Mouse (Mus musculus): ENCODE results near the gene Nfib. TPM values are rescaled to one million over a fixed set of nuclear protein-coding genes. Genes with fewer than 3 reads are reported as not detected.

Nfib gene
- polyA plus RNA-seq, 1 experiment from 2014 or later, result 26.7 TPM

DNA sequence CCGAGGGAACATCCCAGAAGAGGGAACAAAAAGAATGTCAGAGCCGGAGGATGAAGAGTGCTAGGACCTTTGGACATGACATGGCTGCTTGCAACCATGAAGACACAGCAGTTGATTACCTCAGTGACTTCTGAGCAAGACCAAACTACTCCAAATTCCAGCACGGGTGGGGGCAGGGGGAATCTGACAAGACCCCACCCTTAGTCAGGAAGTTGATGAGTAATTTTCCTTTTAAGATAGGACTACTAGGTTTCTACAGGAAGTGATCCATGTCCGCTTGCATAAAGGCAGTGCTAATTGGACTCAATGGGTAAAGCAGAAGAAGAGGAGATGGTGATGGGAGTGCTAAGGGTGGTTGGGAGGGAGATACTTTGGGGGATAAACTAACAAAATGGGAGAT, 279.3 kb downstream of the Nfib start:
- Histone ChIP-seq H3K36me3 (ENCODE audit: insufficient read depth, low read length) (no peaks in the 10 kb centered on the region), H3K27ac (ENCODE audit: low read length) (no peak overlapping the region), H3K9ac (replicated peaks; ENCODE audit: low read length) (no peak overlapping the region), H3K27me3 (ENCODE audit: insufficient read depth, low read length) (no peaks in the 10 kb centered on the region), H3K9me3 (ENCODE audit: low read length) (no peaks in the 10 kb centered on the region), H3K4me2 (replicated peaks; ENCODE audit: low read depth, low read length) (no peak overlapping the region), H3K4me3 (ENCODE audit: low read length) (no peak overlapping the region), H3K4me1 (ENCODE audit: insufficient read depth, low read length) (0 out of 2 replicates have a peak, but pooled peaks cover 2% of the 10 kb centered on the region)
- ATAC-seq (ENCODE audit: low FRiP score, low TSS enrichment), result no peak
- WGBS, result 87% methylated on average over 4 of the region's 4 CpGs

DNA sequence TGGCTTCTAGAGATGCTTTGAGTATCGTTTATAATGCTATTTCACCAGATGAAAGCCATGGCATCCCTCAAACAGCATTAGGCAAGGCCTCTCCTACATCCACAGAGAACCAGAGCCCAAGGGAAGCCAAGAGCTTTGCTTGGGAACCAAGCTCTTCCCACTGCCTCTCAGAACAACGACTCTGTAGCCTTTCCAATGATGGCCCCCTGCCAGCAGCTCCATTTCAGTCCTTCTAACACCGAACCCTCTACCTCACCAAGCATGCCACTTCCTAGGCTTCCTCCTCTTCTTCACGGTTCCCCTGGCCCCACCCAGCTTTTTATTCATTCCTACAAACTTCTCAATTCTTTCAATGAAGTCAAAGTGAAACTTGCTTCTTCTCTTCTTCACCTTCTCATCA, 287.3 kb downstream of the Nfib start:
- Histone ChIP-seq H3K4me3 (ENCODE audit: low read length) (no peak overlapping the region), H3K36me3 (ENCODE audit: insufficient read depth, low read length) (no peaks in the 10 kb centered on the region), H3K27me3 (ENCODE audit: insufficient read depth, low read length) (no peaks in the 10 kb centered on the region), H3K9me3 (ENCODE audit: low read length) (no peaks in the 10 kb centered on the region), H3K27ac (ENCODE audit: low read length) (no peak overlapping the region), H3K9ac (replicated peaks; ENCODE audit: low read length) (no peak overlapping the region), H3K4me2 (replicated peaks; ENCODE audit: low read depth, low read length) (no peak overlapping the region), H3K4me1 (ENCODE audit: insufficient read depth, low read length) (peaks cover 5% of the 10 kb centered on the region; the same call in 1 of the 2 replicates)
- WGBS, result 74% methylated on average over 4 of the region's 4 CpGs
- no peak for ATAC-seq (ENCODE audit: low FRiP score, low TSS enrichment)

- H3K27ac ChIP-seq (ENCODE audit: low read length), result no peak overlapping the region
- H3K4me1 ChIP-seq (ENCODE audit: insufficient read depth, low read length), result peaks cover 19% of the 10 kb centered on the region
- no peak for ATAC-seq (ENCODE audit: low FRiP score, low TSS enrichment)
These were observed 289.7 kb downstream of the Nfib start for GRCm38 (mm10) chr4:82415817-82416216.

DNA sequence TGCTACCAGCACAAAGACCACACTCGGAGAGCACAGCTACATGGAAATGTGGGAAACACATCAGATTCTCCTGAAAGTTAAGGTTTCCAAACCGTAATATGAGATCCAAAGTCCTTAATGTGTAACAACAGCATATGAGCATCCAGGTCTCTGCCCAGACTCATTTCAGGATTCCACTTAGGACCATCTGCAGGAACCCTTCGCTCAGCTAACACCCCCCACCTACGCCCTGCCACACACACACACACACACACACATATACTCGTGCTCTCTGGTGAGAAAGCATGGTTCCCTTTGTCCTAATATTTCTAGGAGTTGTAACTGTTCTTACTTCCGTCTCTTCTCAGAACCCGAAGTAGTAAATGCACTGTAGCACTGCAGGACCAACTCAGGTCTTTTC, 292.9 kb downstream of the Nfib start:
- Histone ChIP-seq H3K4me3 (ENCODE audit: low read length) (no peak overlapping the region), H3K4me1 (ENCODE audit: insufficient read depth, low read length) (peaks cover 32% of the 10 kb centered on the region), H3K9me3 (ENCODE audit: low read length) (no peaks in the 10 kb centered on the region), H3K36me3 (ENCODE audit: insufficient read depth, low read length) (no peaks in the 10 kb centered on the region), H3K27ac (ENCODE audit: low read length) (peak overlapping the region; percentile 58), H3K27me3 (ENCODE audit: insufficient read depth, low read length) (no peaks in the 10 kb centered on the region), H3K4me2 (replicated peaks; ENCODE audit: low read depth, low read length) (no peak overlapping the region), H3K9ac (replicated peaks; ENCODE audit: low read length) (no peak overlapping the region)
- WGBS, result 67% methylated on average over 7 of the region's 7 CpGs
- ATAC-seq (ENCODE audit: low FRiP score, low TSS enrichment), result no peak

More at GRCm38 (mm10) chr4:82415817-82416216, 289.7 kb downstream of the Nfib start:
- Histone ChIP-seq H3K27me3 (ENCODE audit: insufficient read depth, low read length) (no peaks in the 10 kb centered on the region), H3K4me3 (ENCODE audit: low read length) (no peak overlapping the region), H3K4me2 (replicated peaks; ENCODE audit: low read depth, low read length) (no peak overlapping the region), H3K36me3 (ENCODE audit: insufficient read depth, low read length) (no peaks in the 10 kb centered on the region), H3K9me3 (ENCODE audit: low read length) (no peaks in the 10 kb centered on the region), H3K9ac (replicated peaks; ENCODE audit: low read length) (no peak overlapping the region)
- whole genome bisulfite sequencing, result 74% methylated on average over 4 of the region's 4 CpGs

GRCm38 (mm10) chr4:82411965-82412364, 293.6 kb downstream of the Nfib start:
- Histone ChIP-seq H3K4me2 (replicated peaks; ENCODE audit: low read depth, low read length) (no peak overlapping the region), H3K36me3 (ENCODE audit: insufficient read depth, low read length) (no peaks in the 10 kb centered on the region), H3K27ac (ENCODE audit: low read length) (peak overlapping the region; percentile 58), H3K4me3 (ENCODE audit: low read length) (no peak overlapping the region), H3K4me1 (ENCODE audit: insufficient read depth, low read length) (peaks cover 36% of the 10 kb centered on the region), H3K9me3 (ENCODE audit: low read length) (no peaks in the 10 kb centered on the region), H3K27me3 (ENCODE audit: insufficient read depth, low read length) (no peaks in the 10 kb centered on the region), H3K9ac (replicated peaks; ENCODE audit: low read length) (no peak overlapping the region)
- ATAC-seq (ENCODE audit: low FRiP score, low TSS enrichment), result no peak
- WGBS, result 30% methylated on average over 5 of the region's 5 CpGs

DNA sequence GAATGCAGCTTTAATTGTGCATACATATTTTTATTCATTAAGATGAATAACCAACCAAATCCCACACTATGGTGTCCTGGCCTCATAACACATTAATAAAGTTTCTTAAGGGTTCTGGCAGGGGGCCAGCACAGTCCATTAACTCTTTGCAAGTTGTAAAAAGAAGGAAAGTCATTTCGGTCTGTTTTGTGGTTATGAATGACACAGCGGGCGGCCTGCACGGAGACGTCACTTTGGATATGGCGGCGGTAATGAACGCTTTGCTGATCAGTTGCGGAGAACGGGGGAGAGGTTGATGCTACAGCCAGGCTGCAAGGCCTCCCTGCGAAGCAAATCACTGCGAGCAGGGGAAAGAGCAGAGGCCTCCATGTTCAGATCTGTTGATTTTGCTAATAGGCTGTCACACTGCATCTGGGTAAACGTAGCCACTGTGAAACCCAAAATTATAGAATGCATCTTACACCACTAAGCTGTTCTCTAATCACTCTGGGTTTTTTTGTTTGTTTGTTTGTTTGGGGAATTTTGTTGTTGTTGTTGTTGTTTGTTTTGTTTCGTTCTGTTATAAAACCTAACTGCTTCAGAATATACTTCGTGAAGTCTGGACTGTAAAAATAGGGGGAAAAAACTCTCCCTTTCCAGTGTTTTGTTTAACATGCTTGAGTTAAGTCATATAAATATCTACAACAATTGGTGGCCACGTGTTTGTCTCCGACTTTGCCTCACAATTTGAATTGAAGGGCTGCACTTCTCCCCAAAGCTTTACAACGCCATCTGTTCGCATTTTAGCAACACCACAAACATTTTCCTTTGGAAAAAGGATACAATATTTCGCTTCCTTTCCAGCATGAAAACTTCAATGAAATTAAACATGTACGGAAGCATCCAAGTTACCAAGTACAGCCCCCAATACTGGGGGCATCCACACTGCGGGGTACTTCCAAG, 296.8 kb downstream of the Nfib start:
- 56% methylated on average over 22 of the region's 22 CpGs for WGBS
- H3K27ac ChIP-seq (ENCODE audit: low read length), result no peak overlapping the region
- H3K4me3 ChIP-seq (ENCODE audit: low read length), result no peak overlapping the region
- ATAC-seq (ENCODE audit: low FRiP score, low TSS enrichment), result no peak
- no peaks in the 10 kb centered on the region for H3K36me3 ChIP-seq (ENCODE audit: insufficient read depth, low read length)
- H3K27me3 ChIP-seq (ENCODE audit: insufficient read depth, low read length), result no peaks in the 10 kb centered on the region
- H3K9ac ChIP-seq (replicated peaks; ENCODE audit: low read length), result 0 out of 2 replicates have a peak overlapping the region, but pooled peaks have one; percentile 3
- H3K4me2 ChIP-seq (replicated peaks; ENCODE audit: low read depth, low read length), result peak overlapping the region; percentile 36
- H3K9me3 ChIP-seq (ENCODE audit: low read length), result no peaks in the 10 kb centered on the region
- H3K4me1 ChIP-seq (ENCODE audit: insufficient read depth, low read length), result peaks cover 42% of the 10 kb centered on the region

- Histone ChIP-seq H3K27me3 (ENCODE audit: insufficient read depth, low read length) (no peaks in the 10 kb centered on the region), H3K9ac (replicated peaks; ENCODE audit: low read length) (no peak overlapping the region), H3K27ac (ENCODE audit: low read length) (no peak overlapping the region), H3K36me3 (ENCODE audit: insufficient read depth, low read length) (no peaks in the 10 kb centered on the region), H3K4me3 (ENCODE audit: low read length) (no peak overlapping the region), H3K9me3 (ENCODE audit: low read length) (no peaks in the 10 kb centered on the region), H3K4me2 (replicated peaks; ENCODE audit: low read depth, low read length) (no peak overlapping the region), H3K4me1 (ENCODE audit: insufficient read depth, low read length) (peaks cover 27% of the 10 kb centered on the region)
- 70% methylated on average over 6 of the region's 6 CpGs for WGBS
- no peak for ATAC-seq (ENCODE audit: low FRiP score, low TSS enrichment)
These were observed 299.0 kb downstream of the Nfib start for GRCm38 (mm10) chr4:82406511-82406910.

DNA sequence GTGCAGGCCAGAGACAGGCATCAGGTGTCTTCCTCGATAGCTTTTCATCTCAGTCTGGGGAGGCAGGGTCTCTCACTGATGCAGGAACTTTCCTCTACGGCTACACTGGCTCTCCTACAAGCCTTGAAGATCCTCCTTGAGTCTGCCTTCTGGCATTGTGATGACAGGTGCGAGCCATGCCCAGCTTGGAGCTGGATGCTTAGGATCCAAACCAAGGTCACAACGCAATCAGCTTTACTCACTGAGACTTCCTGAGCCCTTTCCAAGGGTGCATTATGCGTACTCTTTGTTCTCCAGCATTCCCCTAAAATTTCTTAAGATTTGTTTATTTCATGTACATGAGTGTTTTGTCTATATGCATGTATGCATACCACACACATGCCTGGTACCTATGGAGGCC, 299.8 kb downstream of the Nfib start:
- no peak for ATAC-seq (ENCODE audit: low FRiP score, low TSS enrichment)
- no peak overlapping the region for H3K9ac ChIP-seq (replicated peaks; ENCODE audit: low read length)
- H3K27ac ChIP-seq (ENCODE audit: low read length), result no peak overlapping the region
- peaks cover 27% of the 10 kb centered on the region for H3K4me1 ChIP-seq (ENCODE audit: insufficient read depth, low read length)
- H3K9me3 ChIP-seq (ENCODE audit: low read length), result no peaks in the 10 kb centered on the region
- H3K4me2 ChIP-seq (replicated peaks; ENCODE audit: low read depth, low read length), result no peak overlapping the region
- no peak overlapping the region for H3K4me3 ChIP-seq (ENCODE audit: low read length)
- WGBS, result 85% methylated on average over 5 of the region's 5 CpGs
- no peaks in the 10 kb centered on the region for H3K36me3 ChIP-seq (ENCODE audit: insufficient read depth, low read length)
- H3K27me3 ChIP-seq (ENCODE audit: insufficient read depth, low read length), result no peaks in the 10 kb centered on the region

- Histone ChIP-seq H3K27me3 (ENCODE audit: insufficient read depth, low read length) (no peaks in the 10 kb centered on the region), H3K4me2 (replicated peaks; ENCODE audit: low read depth, low read length) (0 out of 2 replicates have a peak overlapping the region, but pooled peaks have one; percentile 11), H3K36me3 (ENCODE audit: insufficient read depth, low read length) (no peaks in the 10 kb centered on the region), H3K27ac (ENCODE audit: low read length) (peak overlapping the region; percentile 19; the same call in 1 of the 2 replicates), H3K4me1 (ENCODE audit: insufficient read depth, low read length) (peaks cover 33% of the 10 kb centered on the region), H3K9ac (replicated peaks; ENCODE audit: low read length) (no peak overlapping the region), H3K4me3 (ENCODE audit: low read length) (no peak overlapping the region), H3K9me3 (ENCODE audit: low read length) (no peaks in the 10 kb centered on the region)
- peak; percentile 28; the same call in 1 of the 2 replicates for ATAC-seq (ENCODE audit: low FRiP score, low TSS enrichment)
- WGBS, result 56% methylated on average over 13 of the region's 13 CpGs
These were observed 301.4 kb downstream of the Nfib start for GRCm38 (mm10) chr4:82403975-82404651.

Data from kidney, embryonic 16.5 days (tissue).